ENCODE assay signal across 11 mouse cellular contexts in the genomic region with DNA sequence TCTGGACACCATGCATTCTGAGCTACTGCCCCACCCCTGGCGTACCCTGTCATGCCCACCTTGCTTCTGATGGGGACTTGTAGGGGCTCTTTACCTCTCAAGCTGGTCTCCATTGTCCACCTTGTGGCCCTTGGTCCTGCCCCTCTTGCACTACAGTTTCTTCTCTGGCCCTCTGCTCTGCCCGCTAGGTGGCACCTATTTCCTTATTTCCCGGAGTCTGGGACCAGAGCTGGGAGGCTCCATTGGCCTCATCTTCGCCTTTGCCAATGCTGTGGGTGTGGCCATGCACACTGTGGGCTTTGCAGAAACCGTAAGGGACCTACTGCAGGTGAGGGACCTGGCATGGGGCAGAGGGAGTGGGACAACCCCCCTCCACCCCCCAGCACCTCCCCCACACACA. TPM values are rescaled to one million over a fixed set of nuclear protein-coding genes. Genes with fewer than 3 reads are reported as not detected.
DNase-seq lines count a peak whose midpoint lies in the region; ATAC-seq and TF ChIP-seq lines count a peak whose summit lies in the region.
"Had no signal": no experiment of that assay in that cellular context is flagged by ENCODE, and none has a peak within 500 bp of the region (broad histone marks: within the 10 kb centered on the region; RNA-seq: fewer than 3 reads in every experiment).

No protein-coding gene starts in this region.

- H3K9me3 ChIP-seq in embryonic facial prominence, embryonic 11.5 days (replicated peaks; ENCODE audit: control insufficient read depth, low read length), result no peaks in the 10 kb centered on the region
- no peaks in the 10 kb centered on the region for H3K9me3 ChIP-seq in embryonic facial prominence, embryonic 10.5 days
- H3K9me3 ChIP-seq in liver, embryonic 14.5 days (ENCODE audit: control insufficient read depth, low read length), result no peaks in the 10 kb centered on the region
- no peaks in the 10 kb centered on the region for H3K9me3 ChIP-seq in forebrain, embryonic 12.5 days
- H3K9me3 ChIP-seq: forebrain, embryonic 10.5 days had no signal

- no peaks in the 10 kb centered on the region for H3K27me3 ChIP-seq in embryonic facial prominence, embryonic 11.5 days (ENCODE audit: control insufficient read depth, insufficient read depth, low read length)
- 0 out of 2 replicates have a peak, but pooled peaks cover 4% of the 10 kb centered on the region for H3K27me3 ChIP-seq in embryonic facial prominence, embryonic 10.5 days (replicated peaks; ENCODE audit: low read depth, poor library complexity, severe bottlenecking)
- H3K27me3 ChIP-seq in liver, embryonic 14.5 days (ENCODE audit: control insufficient read depth, insufficient read depth, low read length), result no peaks in the 10 kb centered on the region
- 0 out of 2 replicates have a peak, but pooled peaks cover 6% of the 10 kb centered on the region for H3K27me3 ChIP-seq in forebrain, embryonic 12.5 days

- no peak for ATAC-seq in embryonic facial prominence, embryonic 11.5 days (replicated peaks; ENCODE audit: insufficient number of reproducible peaks, low FRiP score, low TSS enrichment, low read depth)
- ATAC-seq in liver, embryonic 14.5 days (ENCODE audit: insufficient read depth), result no peak
- ATAC-seq in forebrain, embryonic 12.5 days (ENCODE audit: low FRiP score), result no peak

- no peak overlapping the region for H3K9ac ChIP-seq in embryonic facial prominence, embryonic 11.5 days (replicated peaks; ENCODE audit: low read length)
- H3K9ac ChIP-seq in liver, embryonic 14.5 days (replicated peaks), result no peak overlapping the region
- H3K9ac ChIP-seq in forebrain, embryonic 12.5 days, result no peak overlapping the region

- H3K27ac ChIP-seq in embryonic facial prominence, embryonic 11.5 days (replicated peaks; ENCODE audit: low read depth, low read length), result no peak overlapping the region
- no peak overlapping the region for H3K27ac ChIP-seq in embryonic facial prominence, embryonic 10.5 days (replicated peaks)
- H3K27ac ChIP-seq in liver, embryonic 14.5 days, result no peak overlapping the region
- H3K27ac ChIP-seq in forebrain, embryonic 12.5 days, result no peak overlapping the region
- H3K27ac ChIP-seq: forebrain, embryonic 10.5 days had no signal

- H3K36me3 ChIP-seq in embryonic facial prominence, embryonic 11.5 days (replicated peaks; ENCODE audit: control insufficient read depth, insufficient read depth, low read depth, low read length), result no peaks in the 10 kb centered on the region
- H3K36me3 ChIP-seq in embryonic facial prominence, embryonic 10.5 days (replicated peaks), result no peaks in the 10 kb centered on the region
- no peaks in the 10 kb centered on the region for H3K36me3 ChIP-seq in liver, embryonic 14.5 days (replicated peaks; ENCODE audit: control insufficient read depth, insufficient read depth, low read depth)
- no peaks in the 10 kb centered on the region for H3K36me3 ChIP-seq in forebrain, embryonic 12.5 days (replicated peaks)
- H3K36me3 ChIP-seq: forebrain, embryonic 10.5 days had no signal

- 50% methylated on average over 5 of the region's 5 CpGs for WGBS in embryonic facial prominence, embryonic 11.5 days
- WGBS in embryonic facial prominence, embryonic 10.5 days, result 54% methylated on average over 5 of the region's 5 CpGs
- WGBS in liver, embryonic 14.5 days (ENCODE audit: insufficient replicate concordance), result 35% methylated on average over 5 of the region's 5 CpGs
- 62% methylated on average over 5 of the region's 5 CpGs for WGBS in forebrain, embryonic 12.5 days

- H3K4me2 ChIP-seq in embryonic facial prominence, embryonic 11.5 days (ENCODE audit: low read depth, low read length), result no peak overlapping the region
- no peak overlapping the region for H3K4me2 ChIP-seq in liver, embryonic 14.5 days (ENCODE audit: low read depth)
- H3K4me2 ChIP-seq in forebrain, embryonic 12.5 days, result no peak overlapping the region

- intact Hi-C loops in left cerebral cortex, postnatal 14 days (cut with DNase I), result loop anchor here (5.0 to 10.0 kb wide), 3 partner anchors 154 to 371 kb away; no protein-coding TSS in a partner anchor

- no peak for TF ChIP-seq EP300 in liver, embryonic 14.5 days (IDR thresholded peaks at IDR 0.05; ENCODE audit: low read depth)

- no peaks in the 10 kb centered on the region for H3K4me1 ChIP-seq in embryonic facial prominence, embryonic 11.5 days (ENCODE audit: control insufficient read depth, insufficient read depth, low read length)
- H3K4me1 ChIP-seq in embryonic facial prominence, embryonic 10.5 days, result no peaks in the 10 kb centered on the region
- no peaks in the 10 kb centered on the region for H3K4me1 ChIP-seq in liver, embryonic 14.5 days (replicated peaks; ENCODE audit: control insufficient read depth in 2 of 2, insufficient read depth in 2 of 2, low read length in 1 of 2)
- no peaks in the 10 kb centered on the region for H3K4me1 ChIP-seq in forebrain, embryonic 12.5 days
- H3K4me1 ChIP-seq: forebrain, embryonic 10.5 days had no signal

- TF ChIP-seq CTCF in liver, embryonic 14.5 days (IDR thresholded peaks at IDR 0.05; ENCODE audit: low read depth), result peak; percentile 50; the same call in 1 of the 2 replicates

- DNase-seq in embryonic facial prominence, embryonic 11.5 days (ENCODE audit: low spot score), result peak; percentile 6
- DNase-seq in embryonic facial prominence, embryonic 10.5 days (ENCODE audit: low spot score), result no peak
- DNase-seq in 3T3-L1 (ENCODE audit: low read depth, low spot score), result peak; percentile 72
- DNase-seq in R1 (ENCODE audit: low read depth, low spot score), result peak; percentile 35
- DNase-seq in liver, embryonic 14.5 days (ENCODE audit: low read depth in 3 of 3, low spot score in 3 of 3), result no peak
- no peak for DNase-seq in frontal cortex, adult 2 months (ENCODE audit: extremely low spot score in 1 of 2, low spot score in 1 of 2)
- DNase-seq in left cerebral cortex, postnatal 14 days (ENCODE audit: low spot score in 2 of 2), result no peak

- H3K4me3 ChIP-seq in embryonic facial prominence, embryonic 11.5 days (ENCODE audit: low read depth, low read length), result no peak overlapping the region
- no peak overlapping the region for H3K4me3 ChIP-seq in embryonic facial prominence, embryonic 10.5 days
- H3K4me3 ChIP-seq in liver, embryonic 14.5 days (ENCODE audit: insufficient read depth in 1 of 2, low read depth in 2 of 2, low read length in 2 of 2), result no peak overlapping the region
- no peak overlapping the region for H3K4me3 ChIP-seq in forebrain, embryonic 12.5 days (replicated peaks)
- H3K4me3 ChIP-seq: forebrain, embryonic 10.5 days; megakaryocyte, embryonic 14.5 days had no signal

RNA-seq across cellular contexts. Expression of gene Slc12a3, which starts 4.3 kb away (rescaled TPM):
- not detected in 2 replicates for polyA plus RNA-seq in embryonic facial prominence, embryonic 11.5 days (2014; fragmentation: Nextera tagmentation; extraction: Ambion mirVana)
- polyA plus RNA-seq in embryonic facial prominence, embryonic 10.5 days (2016; fragmentation: Nextera tagmentation; extraction: Ambion mirVana), result 0.05 TPM in 1 of 2 replicates, not detected in the other
- polyA plus RNA-seq in liver, embryonic 14.5 days (2012; rRNA removed), result 0.01 TPM in 1 of 2 replicates, not detected in the other
- 0.11 TPM in 1 of 2 replicates, not detected in the other for polyA plus RNA-seq in liver, embryonic 14.5 days (2014; fragmentation: Nextera tagmentation; extraction: Ambion mirVana)
- 0.92 and 1.2 TPM in 2 replicates for polyA plus RNA-seq in frontal cortex, adult 2 months (2012; rRNA removed)
- polyA plus RNA-seq in forebrain, embryonic 12.5 days (2016; fragmentation: Nextera tagmentation; extraction: Ambion mirVana), result 0.10 TPM in 1 of 2 replicates, not detected in the other
- total RNA-seq in left cerebral cortex, postnatal 14 days (2021), result under 1 TPM; 0.36 to 0.51 TPM
- polyA plus RNA-seq: forebrain, embryonic 10.5 days; heart, embryonic 14.5 days had no signal

RNA-seq across cellular contexts. Expression of gene Herpud1, which starts 52.9 kb away (rescaled TPM):
- polyA plus RNA-seq in embryonic facial prominence, embryonic 11.5 days (2014; fragmentation: Nextera tagmentation; extraction: Ambion mirVana), result 54.6 and 54.8 TPM in 2 replicates
- 53.2 and 58.8 TPM in 2 replicates for polyA plus RNA-seq in embryonic facial prominence, embryonic 10.5 days (2016; fragmentation: Nextera tagmentation; extraction: Ambion mirVana)
- 41.8 and 46.7 TPM in 2 replicates for polyA plus RNA-seq in liver, embryonic 14.5 days (2012; rRNA removed)
- 83.2 and 86.5 TPM in 2 replicates for polyA plus RNA-seq in liver, embryonic 14.5 days (2014; fragmentation: Nextera tagmentation; extraction: Ambion mirVana)
- polyA plus RNA-seq in frontal cortex, adult 2 months (2012; rRNA removed), result 72.2 and 80.0 TPM in 2 replicates
- polyA plus RNA-seq in forebrain, embryonic 12.5 days (2016; fragmentation: Nextera tagmentation; extraction: Ambion mirVana), result 52.0 and 58.0 TPM in 2 replicates
- total RNA-seq in left cerebral cortex, postnatal 14 days (2021), result 10 to 100 TPM; 48.8 to 60.8 TPM

Comparison
In these comparisons a context has a peak if more than half of its experiments do, and no peak if none do; other contexts are left out.
1. DNase-seq: peak in embryonic facial prominence, embryonic 11.5 days (single experiment), 3T3-L1 (single experiment) and R1 (single experiment); none in embryonic facial prominence, embryonic 10.5 days (single experiment), liver, embryonic 14.5 days (0 of 3), frontal cortex, adult 2 months (0 of 2) and left cerebral cortex, postnatal 14 days (0 of 2).